Mouse (Mus musculus) brain, adult 2 months (tissue): ENCODE measurements at regions not wholly inside any gene's neighbourhood (a gene's known extent, or its start where the extent isn't known, plus 50 kb on each side); places are given as distances from the start of the nearest gene placed in this dataset.

ENCODE experiments used
- DNase-seq: peaks from one replicate; pipeline ENCODE4 v3.0.0; 2011; ENCODE audit warnings: low read depth, low spot score

DNA sequence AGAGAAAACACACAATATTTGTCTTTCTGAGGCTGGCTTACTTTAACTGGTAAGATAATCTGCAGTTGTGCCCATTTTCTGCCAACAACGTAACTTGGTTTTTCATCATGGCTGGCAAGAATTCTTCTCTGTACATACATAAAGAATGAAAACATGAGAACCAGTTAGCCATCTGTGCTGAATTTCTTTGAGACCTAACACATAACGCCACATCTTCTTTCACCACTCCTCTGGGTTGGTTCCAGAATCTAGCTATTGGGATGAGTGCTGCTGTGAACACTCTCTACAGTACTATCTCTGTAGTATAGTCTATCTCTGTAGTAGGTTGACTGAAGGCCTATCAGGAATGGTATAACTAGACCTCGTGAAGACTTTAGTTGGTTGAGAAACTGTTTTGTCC, 132.1 kb downstream of the 1700020N01Rik start:
- DNase-seq, result peak; percentile 51

- DNase-seq, result no peak
Measured at GRCm38 (mm10) chr10:21740256-21740655, 141.7 kb upstream of the Sgk1 start.

DNA sequence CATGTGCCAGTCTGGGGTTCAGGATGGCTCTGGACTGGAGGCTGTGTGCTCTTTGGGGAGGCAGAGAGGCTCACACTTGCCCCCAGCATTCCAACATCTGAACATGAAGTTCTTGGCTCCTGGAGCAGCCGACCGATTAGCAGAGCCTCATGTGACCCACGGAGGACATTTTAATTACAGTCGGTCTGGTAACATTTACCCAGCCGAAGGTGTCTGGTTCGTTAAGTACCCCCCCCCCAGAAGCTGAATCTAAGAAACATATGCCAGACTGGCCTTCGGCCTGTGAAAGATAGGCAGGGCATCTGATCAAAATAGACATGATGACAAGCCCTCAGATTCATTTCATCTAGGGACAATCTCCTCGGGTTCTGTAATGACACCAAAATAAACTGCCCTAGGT, 140.4 kb upstream of the Sgk1 start:
- DNase-seq, result no peak

- no peak for DNase-seq
Measured at GRCm38 (mm10) chr10:21741976-21742745, 139.8 kb upstream of the Sgk1 start.

GRCm38 (mm10) chr10:21743396-21743795, 138.6 kb upstream of the Sgk1 start:
- no peak for DNase-seq

DNA sequence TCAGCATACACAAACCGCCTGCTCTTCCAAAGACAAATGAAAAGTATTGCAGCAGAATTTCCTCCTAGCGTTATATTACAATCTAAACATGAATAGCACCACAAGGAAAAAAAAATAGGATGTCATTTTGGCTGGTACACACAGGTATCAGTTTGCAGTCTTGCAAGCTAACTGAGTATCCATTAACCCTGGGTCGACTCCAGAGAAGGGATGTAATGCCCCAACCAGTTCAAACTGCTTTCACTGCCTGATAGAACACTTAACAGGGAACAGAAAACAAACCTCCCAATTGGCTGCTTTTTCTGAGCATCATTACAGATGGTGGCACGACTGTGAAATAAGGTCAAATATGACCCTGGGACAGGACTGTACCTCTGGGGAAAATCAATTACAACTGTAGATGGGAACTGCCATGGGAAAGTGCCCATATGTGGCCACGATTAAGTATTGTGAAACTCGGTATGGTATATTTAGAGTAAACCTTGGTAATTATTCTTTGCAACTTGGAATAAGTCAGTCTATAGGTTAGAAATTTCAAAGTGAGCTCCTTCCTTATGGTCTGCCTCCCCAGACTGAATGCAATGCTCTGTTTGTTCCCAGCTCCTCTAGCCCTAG, 137.5 kb upstream of the Sgk1 start:
- no peak for DNase-seq

GRCm38 (mm10) chr10:21745940-21746487, 136.0 kb upstream of the Sgk1 start:
- no peak for DNase-seq

GRCm38 (mm10) chr10:21746713-21747112, 135.3 kb upstream of the Sgk1 start:
- DNase-seq, result peak; percentile 30

GRCm38 (mm10) chr10:21751326-21751725, 130.7 kb upstream of the Sgk1 start:
- no peak for DNase-seq

DNA sequence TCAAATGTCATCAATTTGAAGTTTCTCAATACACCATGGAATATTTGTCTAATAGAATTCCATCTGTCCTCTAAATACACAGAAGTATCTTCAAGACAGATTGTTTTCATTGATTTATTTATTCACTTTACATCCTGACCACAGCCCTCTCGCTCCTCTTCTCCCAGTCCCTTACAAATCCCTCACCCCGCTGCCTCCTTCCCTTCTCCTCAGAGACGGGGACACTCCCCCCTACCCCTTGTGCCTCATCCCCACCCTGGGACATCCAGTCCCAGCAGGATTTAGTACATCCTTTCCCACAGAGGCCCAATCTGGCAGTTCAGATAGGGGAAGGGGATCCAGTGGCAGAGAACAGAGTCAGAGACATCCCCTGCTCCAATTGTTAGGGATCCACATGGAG, 129.6 kb upstream of the Sgk1 start:
- DNase-seq, result no peak

DNA sequence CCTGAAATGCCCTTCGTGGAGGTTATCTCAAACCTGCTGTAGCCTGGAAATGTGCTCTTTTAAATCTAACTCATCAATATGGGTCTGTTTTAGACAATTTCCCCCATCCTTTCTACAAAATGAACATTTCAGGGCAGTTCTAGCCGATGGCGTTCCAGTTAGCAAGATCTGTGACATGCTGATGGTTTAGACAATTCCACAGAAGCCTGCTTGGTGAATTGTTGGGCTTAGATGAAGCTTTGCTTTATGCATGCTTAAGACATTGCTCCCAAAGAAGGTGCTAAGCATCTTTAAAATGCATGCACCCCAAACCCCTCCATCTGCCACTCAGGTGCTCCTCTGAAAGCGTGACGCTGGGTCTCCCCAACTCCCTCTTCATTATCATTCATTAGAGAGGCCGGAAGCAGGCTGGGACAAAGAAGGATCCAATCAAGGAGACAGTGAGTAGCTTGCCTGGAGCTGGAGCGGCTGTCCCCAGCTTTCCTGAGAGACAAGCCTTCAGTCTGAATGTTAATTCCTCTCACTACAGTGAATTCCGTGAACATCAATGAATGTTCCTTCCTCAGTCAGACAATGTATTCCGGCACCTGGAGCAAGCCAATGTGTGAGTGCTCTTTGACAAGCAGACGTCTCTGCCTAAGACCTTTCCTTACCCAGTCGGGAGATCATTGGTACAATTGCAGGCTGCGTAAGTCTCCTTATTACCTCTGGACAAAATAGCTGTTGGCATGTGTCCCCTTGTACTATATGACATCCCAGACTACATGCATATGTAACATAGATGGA, 127.0 kb upstream of the Sgk1 start:
- DNase-seq, result no peak

DNA sequence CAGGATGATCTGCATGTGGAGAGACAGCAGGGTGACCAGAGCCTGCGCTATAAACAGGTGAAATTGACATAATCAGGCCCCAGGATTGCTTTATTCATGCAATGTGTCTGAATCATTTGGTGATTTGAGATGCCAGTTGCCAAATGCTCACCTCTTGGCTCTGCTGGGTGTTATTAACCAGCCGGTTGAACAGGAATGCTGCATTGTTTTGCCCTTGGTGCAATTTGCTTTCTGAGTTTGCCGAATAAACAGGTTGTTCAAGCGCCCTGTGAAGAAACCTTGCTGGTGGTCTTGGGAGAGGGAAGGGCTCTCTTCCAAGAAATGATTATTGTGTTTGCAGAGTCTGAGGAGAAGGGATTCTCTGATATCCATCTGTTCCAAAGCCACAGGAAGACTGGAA, 126.3 kb upstream of the Sgk1 start:
- DNase-seq, result peak; percentile 33

DNA sequence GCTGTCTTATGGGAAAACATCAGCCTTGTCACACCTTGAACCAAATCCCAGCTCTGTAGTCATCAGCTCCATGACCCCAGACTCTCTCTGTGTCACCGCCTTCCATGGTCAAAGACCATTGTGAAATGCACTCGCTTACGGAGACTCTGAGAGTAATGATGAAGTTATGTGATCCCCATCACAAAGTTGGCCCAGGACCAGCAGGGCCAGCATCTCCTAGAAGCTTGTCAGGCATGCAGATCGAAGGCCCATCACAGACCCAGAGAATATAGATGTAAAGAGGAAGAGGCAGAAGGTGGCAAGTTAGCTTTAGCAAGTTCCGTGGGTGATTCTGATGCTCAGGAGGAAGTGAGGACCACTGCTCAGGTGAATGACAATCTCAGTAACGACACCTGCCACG, 125.2 kb upstream of the Sgk1 start:
- DNase-seq, result no peak

- no peak for DNase-seq
Measured at GRCm38 (mm10) chr10:21758122-21758521, 123.9 kb upstream of the Sgk1 start.

DNA sequence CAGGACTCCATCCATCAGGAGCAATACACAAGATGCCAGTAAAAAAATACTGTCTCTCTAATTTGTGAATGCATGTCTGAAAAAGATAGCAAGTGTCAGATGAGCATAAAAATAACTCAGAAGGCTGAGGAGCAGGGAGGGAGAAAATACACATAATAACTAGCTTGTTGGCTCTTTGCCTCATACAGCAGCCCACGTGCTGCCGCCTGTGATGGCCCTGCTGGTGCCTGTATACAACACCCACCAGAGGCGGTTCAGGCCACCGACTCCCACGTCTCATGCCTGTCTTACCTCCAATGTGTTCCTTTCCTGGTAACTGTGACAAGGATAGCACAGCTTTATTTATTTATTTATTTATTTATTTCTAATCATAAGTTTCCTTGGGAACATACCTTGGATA, 119.5 kb upstream of the Sgk1 start:
- DNase-seq, result peak; percentile 78

DNA sequence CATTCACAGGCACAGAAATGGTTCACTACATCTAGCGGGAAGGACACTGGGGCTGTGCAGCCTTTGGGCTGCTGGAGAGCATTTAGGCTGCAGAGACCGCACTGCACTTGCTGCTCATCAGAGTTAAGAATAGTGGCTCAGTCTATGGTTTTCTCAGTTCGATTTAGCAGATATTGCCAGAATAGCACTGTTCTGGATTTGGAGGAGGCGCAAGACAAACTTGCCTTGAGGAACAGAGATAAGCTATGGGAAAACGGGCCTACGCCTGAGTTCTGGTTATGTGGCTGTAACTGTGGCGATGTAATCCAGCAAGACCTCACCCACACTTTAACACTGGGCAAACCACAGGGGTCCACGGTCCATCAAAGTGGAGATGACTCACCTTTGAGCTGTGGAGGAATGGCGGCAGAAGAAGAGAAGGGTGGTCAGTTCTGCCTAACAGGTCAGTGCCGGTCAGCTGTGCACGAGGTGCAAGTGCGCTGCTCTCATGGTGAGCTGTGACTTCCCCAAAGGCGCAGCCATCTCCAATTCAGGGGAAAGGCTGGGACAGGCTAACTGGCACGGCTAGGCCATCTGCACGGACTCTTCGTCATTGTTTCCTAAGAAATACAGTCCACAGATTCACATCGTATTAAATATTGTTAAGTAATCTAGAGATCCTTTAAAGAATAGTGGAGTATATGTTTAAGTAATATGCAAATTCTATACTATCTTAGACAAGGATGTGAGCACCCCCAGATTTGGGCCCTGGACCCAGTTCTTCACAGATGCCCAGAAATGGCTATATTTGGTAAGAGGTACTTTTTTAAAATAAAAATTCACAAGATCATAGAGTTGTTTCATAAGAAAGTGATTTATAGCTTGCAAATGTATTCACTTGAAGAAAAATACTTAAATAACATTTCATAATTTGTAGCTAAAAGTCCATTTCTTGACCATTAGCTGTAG, 118.7 kb upstream of the Sgk1 start:
- peak; percentile 81 for DNase-seq

- DNase-seq, result peak; percentile 59
Measured at GRCm38 (mm10) chr10:21764090-21764489, 117.9 kb upstream of the Sgk1 start.

DNA sequence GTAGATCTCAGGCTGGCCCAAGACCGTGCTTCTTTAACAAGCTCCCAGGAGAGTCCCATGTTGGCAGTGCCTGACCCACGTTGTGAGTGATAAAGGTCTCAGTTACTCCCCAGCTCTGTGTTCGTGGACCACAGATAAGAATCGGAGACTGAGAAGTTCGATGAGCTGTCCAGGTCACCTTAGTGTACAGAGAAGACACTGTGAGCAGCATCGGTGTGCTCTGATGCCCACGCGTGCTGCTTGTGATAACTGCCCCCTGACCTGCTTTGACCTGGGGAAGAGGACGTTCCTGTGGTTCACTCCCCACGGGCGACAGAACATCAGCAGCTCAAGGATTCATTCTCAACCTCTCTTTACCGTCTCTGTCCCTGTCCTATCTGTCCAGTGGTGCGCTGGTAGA, 117.1 kb upstream of the Sgk1 start:
- DNase-seq, result no peak

- no peak for DNase-seq
Measured at GRCm38 (mm10) chr10:21773548-21773947, 108.4 kb upstream of the Sgk1 start.

- DNase-seq, result no peak
Measured at GRCm38 (mm10) chr10:21775441-21775840, 106.5 kb upstream of the Sgk1 start.
